ENCODE assay signal across 22 mouse cellular contexts in the genomic region with DNA sequence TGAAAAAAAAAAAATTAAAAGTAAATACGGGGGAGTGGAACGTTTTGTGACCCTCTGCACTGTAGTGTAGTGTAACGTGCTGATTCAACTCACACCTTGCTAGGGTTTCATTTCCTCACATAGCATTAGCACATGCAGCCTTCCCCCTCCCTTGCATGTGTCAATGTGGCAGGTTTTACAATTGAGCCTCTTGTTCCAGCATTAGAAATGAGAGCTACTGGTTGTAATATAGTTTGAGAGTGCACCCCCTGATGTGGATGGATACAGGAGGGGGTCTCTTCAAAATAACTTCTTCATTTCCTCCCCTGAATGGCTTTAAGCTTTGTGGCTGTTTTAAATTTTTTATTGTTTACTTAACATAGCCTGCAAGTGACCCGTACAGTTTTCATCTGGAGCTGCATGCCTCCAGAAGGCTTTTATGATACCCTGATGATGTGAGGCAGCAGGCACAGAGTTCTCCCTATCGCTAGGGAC.
DNase-seq lines count a peak whose midpoint lies in the region; ATAC-seq lines count a peak whose summit lies in the region.
"Had no signal": no experiment of that assay in that cellular context is flagged by ENCODE, and none has a peak within 500 bp of the region (broad histone marks: within the 10 kb centered on the region; RNA-seq: fewer than 3 reads in every experiment).

No protein-coding gene starts in this region.

- no peak overlapping the region for H3K4me2 ChIP-seq in embryonic facial prominence, embryonic 11.5 days (ENCODE audit: low read depth, low read length)
- no peak overlapping the region; the same call in 1 of the 2 replicates for H3K4me2 ChIP-seq in limb, embryonic 13.5 days (replicated peaks)
- H3K4me2 ChIP-seq: forebrain, embryonic 12.5 days; heart, embryonic 11.5 days; intestine, embryonic 15.5 days; liver, embryonic 11.5 days; midbrain, embryonic 13.5 days had no signal

- H3K27me3 ChIP-seq in embryonic facial prominence, embryonic 11.5 days (ENCODE audit: control insufficient read depth, insufficient read depth, low read length) = no peaks in the 10 kb centered on the region
- no peaks in the 10 kb centered on the region for H3K27me3 ChIP-seq in embryonic facial prominence, embryonic 10.5 days (replicated peaks; ENCODE audit: low read depth, poor library complexity, severe bottlenecking)
- H3K27me3 ChIP-seq in limb, embryonic 13.5 days = no peaks in the 10 kb centered on the region
- H3K27me3 ChIP-seq: forebrain, embryonic 12.5 days; intestine, embryonic 15.5 days; midbrain, embryonic 13.5 days had no signal

- no peaks in the 10 kb centered on the region for H3K9me3 ChIP-seq in embryonic facial prominence, embryonic 11.5 days (replicated peaks; ENCODE audit: control insufficient read depth, low read length)
- H3K9me3 ChIP-seq in embryonic facial prominence, embryonic 10.5 days = no peaks in the 10 kb centered on the region
- no peaks in the 10 kb centered on the region for H3K9me3 ChIP-seq in limb, embryonic 13.5 days
- H3K9me3 ChIP-seq: forebrain, embryonic 12.5 days; hindbrain, embryonic 10.5 days; intestine, embryonic 15.5 days; midbrain, embryonic 13.5 days had no signal

- DNase-seq in embryonic facial prominence, embryonic 11.5 days (ENCODE audit: low spot score) = peak; percentile 52
- no peak for DNase-seq in embryonic facial prominence, embryonic 10.5 days (ENCODE audit: low spot score)
- DNase-seq in kidney, postnatal 4 days = peak; percentile 4 to 10
- DNase-seq in kidney, postnatal 10 days = no peak
- DNase-seq in embryo, embryonic 10.5 days (ENCODE audit: low spot score) = peak; percentile 52
- DNase-seq in liver = no peak
- DNase-seq in spleen, adult 12 weeks (ENCODE audit: low spot score) = no peak
- DNase-seq: adrenal gland, postnatal 25 days; cerebellum, adult 9-10 months; kidney, postnatal 25 days; lung, adult 18-20 months; retina, postnatal 1 day; right cerebral cortex, postnatal 25 days had no signal

- H3K27ac ChIP-seq in embryonic facial prominence, embryonic 11.5 days (replicated peaks; ENCODE audit: low read depth, low read length) = no peak overlapping the region
- no peak overlapping the region for H3K27ac ChIP-seq in embryonic facial prominence, embryonic 10.5 days (replicated peaks)
- H3K27ac ChIP-seq in limb, embryonic 13.5 days = no peak overlapping the region; the same call in 1 of the 2 replicates
- H3K27ac ChIP-seq: forebrain, embryonic 12.5 days; hindbrain, embryonic 10.5 days; intestine, embryonic 15.5 days; midbrain, embryonic 13.5 days had no signal

- H3K36me3 ChIP-seq in embryonic facial prominence, embryonic 11.5 days (replicated peaks; ENCODE audit: control insufficient read depth, insufficient read depth, low read depth, low read length) = no peaks in the 10 kb centered on the region
- H3K36me3 ChIP-seq in embryonic facial prominence, embryonic 10.5 days (replicated peaks) = no peaks in the 10 kb centered on the region
- no peaks in the 10 kb centered on the region; the same call in 1 of the 2 replicates for H3K36me3 ChIP-seq in limb, embryonic 13.5 days
- H3K36me3 ChIP-seq: forebrain, embryonic 12.5 days; hindbrain, embryonic 10.5 days; intestine, embryonic 15.5 days; midbrain, embryonic 13.5 days had no signal

- H3K4me1 ChIP-seq in embryonic facial prominence, embryonic 11.5 days (ENCODE audit: control insufficient read depth, insufficient read depth, low read length) = no peaks in the 10 kb centered on the region
- H3K4me1 ChIP-seq in embryonic facial prominence, embryonic 10.5 days = peaks cover 21% of the 10 kb centered on the region
- peaks cover 26% of the 10 kb centered on the region for H3K4me1 ChIP-seq in limb, embryonic 13.5 days
- H3K4me1 ChIP-seq: intestine, embryonic 15.5 days had no signal

- ATAC-seq in embryonic facial prominence, embryonic 11.5 days (replicated peaks; ENCODE audit: insufficient number of reproducible peaks, low FRiP score, low TSS enrichment, low read depth) = 0 out of 2 replicates have a peak, but pooled peaks have one; percentile 23
- ATAC-seq in limb, embryonic 13.5 days (ENCODE audit: low FRiP score, low read depth) = peak; percentile 68; the same call in 1 of the 2 replicates
- ATAC-seq: CD4-positive, CD25-positive, alpha-beta regulatory T cell, adult 4 months; hindbrain, embryonic 16.5 days; intestine, embryonic 15.5 days; midbrain, embryonic 13.5 days had no signal

- no peak overlapping the region for H3K4me3 ChIP-seq in embryonic facial prominence, embryonic 11.5 days (ENCODE audit: low read depth, low read length)
- H3K4me3 ChIP-seq in embryonic facial prominence, embryonic 10.5 days = no peak overlapping the region
- no peak overlapping the region for H3K4me3 ChIP-seq in limb, embryonic 13.5 days
- H3K4me3 ChIP-seq: forebrain, embryonic 12.5 days; hindbrain, embryonic 10.5 days; intestine, embryonic 15.5 days; midbrain, embryonic 13.5 days had no signal

- 33% methylated on average over 5 of the region's 5 CpGs for WGBS in embryonic facial prominence, embryonic 11.5 days
- 48% methylated on average over 5 of the region's 5 CpGs for WGBS in embryonic facial prominence, embryonic 10.5 days
- 11% methylated on average over 5 of the region's 5 CpGs for WGBS in limb, embryonic 13.5 days

- no peak overlapping the region for H3K9ac ChIP-seq in embryonic facial prominence, embryonic 11.5 days (replicated peaks; ENCODE audit: low read length)
- H3K9ac ChIP-seq in limb, embryonic 13.5 days = no peak overlapping the region
- H3K9ac ChIP-seq: forebrain, embryonic 12.5 days; intestine, embryonic 15.5 days; midbrain, embryonic 13.5 days had no signal

Comparison
In these comparisons a context has a peak if more than half of its experiments do, and no peak if none do; other contexts are left out.
1. DNase-seq: peak in embryonic facial prominence, embryonic 11.5 days (single experiment), kidney, postnatal 4 days (2 of 2) and embryo, embryonic 10.5 days (single experiment); none in embryonic facial prominence, embryonic 10.5 days (single experiment), kidney, postnatal 10 days (single experiment), liver (single experiment) and spleen, adult 12 weeks (single experiment).